In the genomic region with DNA sequence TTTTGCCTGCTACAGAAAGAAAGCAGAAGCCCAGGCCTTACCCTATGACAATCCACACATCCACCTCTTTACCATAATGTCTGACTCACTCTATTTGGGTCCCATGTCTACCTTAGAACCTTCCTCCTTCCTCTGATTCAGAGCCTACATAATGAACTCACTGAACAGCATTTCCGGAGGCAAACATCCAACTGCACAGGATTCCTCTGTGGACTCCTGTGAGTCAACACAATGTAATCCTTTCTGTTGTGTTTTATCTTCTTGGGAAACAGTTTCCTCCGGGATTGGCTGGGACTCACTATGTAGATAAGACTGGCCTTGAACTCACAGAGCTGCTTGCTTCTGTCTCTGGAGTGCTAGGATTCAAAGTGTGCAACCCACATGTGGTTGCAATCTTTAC, we compare ENCODE assay signal across 15 mouse cellular contexts. TPM values are rescaled to one million over a fixed set of nuclear protein-coding genes. Genes with fewer than 3 reads are reported as not detected.
A peak's percentile ranks its signal among the peaks of the same experiment; 100 is the strongest.
DNase-seq lines count a peak whose midpoint lies in the region; ATAC-seq and TF ChIP-seq lines count a peak whose summit lies in the region.
"Had no signal": no experiment of that assay in that cellular context is flagged by ENCODE, and none has a peak within 500 bp of the region (broad histone marks: within the 10 kb centered on the region; RNA-seq: fewer than 3 reads in every experiment).

No protein-coding gene starts in this region.

- H3K4me3 ChIP-seq in heart, embryonic 12.5 days, result no peak overlapping the region
- no peak overlapping the region for H3K4me3 ChIP-seq in testis, adult 2 months (ENCODE audit: control insufficient read depth, low read depth, low read length)
- H3K4me3 ChIP-seq: midbrain, embryonic 15.5 days had no signal

- no peak overlapping the region for H3K9ac ChIP-seq in heart, embryonic 12.5 days
- H3K9ac ChIP-seq: midbrain, embryonic 15.5 days had no signal

- no peaks in the 10 kb centered on the region for H3K9me3 ChIP-seq in heart, embryonic 12.5 days (replicated peaks)
- H3K9me3 ChIP-seq: midbrain, embryonic 15.5 days had no signal

- 32% methylated on average over 2 of the region's 2 CpGs for WGBS in heart, embryonic 12.5 days

- H3K27ac ChIP-seq in heart, embryonic 12.5 days (ENCODE audit: poor library complexity, severe bottlenecking), result no peak overlapping the region; the same call in 1 of the 2 replicates
- H3K27ac ChIP-seq in testis, adult 2 months (ENCODE audit: control insufficient read depth, insufficient read depth, low read depth, low read length), result peak overlapping the region; percentile 73; the same call in 1 of the 2 replicates
- H3K27ac ChIP-seq: midbrain, embryonic 15.5 days had no signal

- H3K36me3 ChIP-seq in heart, embryonic 12.5 days, result no peaks in the 10 kb centered on the region
- H3K36me3 ChIP-seq in testis, adult 2 months (ENCODE audit: control insufficient read depth, insufficient read depth, low read length), result no peaks in the 10 kb centered on the region
- H3K36me3 ChIP-seq: midbrain, embryonic 15.5 days had no signal

- peak; percentile 63 for ATAC-seq in heart, embryonic 12.5 days (ENCODE audit: insufficient number of reproducible peaks, low FRiP score)
- no peak for ATAC-seq in megakaryocyte, adult 5-6 weeks (ENCODE audit: poor library complexity, severe bottlenecking)
- ATAC-seq: inflammation-experienced regulatory T-cells, adult 6 months; midbrain, embryonic 15.5 days had no signal

- H3K4me2 ChIP-seq in heart, embryonic 12.5 days, result no peak overlapping the region
- H3K4me2 ChIP-seq: midbrain, embryonic 15.5 days had no signal

- DNase-seq in heart, postnatal 36 days, result no peak
- DNase-seq in testis, postnatal 10 days (ENCODE audit: low spot score), result no peak
- DNase-seq in brain, adult 2 months (ENCODE audit: low read depth, low spot score), result peak; percentile 55
- no peak for DNase-seq in kidney, adult 8-10 months
- DNase-seq: cerebellum, postnatal 25 days; gastrocnemius, postnatal 36 days; right cerebral cortex, postnatal 14 days; thymus, adult 2 months had no signal

- H3K27me3 ChIP-seq in heart, embryonic 12.5 days (replicated peaks), result no peaks in the 10 kb centered on the region
- H3K27me3 ChIP-seq in testis, adult 2 months (ENCODE audit: control insufficient read depth, insufficient read depth, low read length), result no peaks in the 10 kb centered on the region
- H3K27me3 ChIP-seq: midbrain, embryonic 15.5 days had no signal

- intact Hi-C loops in heart, postnatal 36 days (cut with DNase I), result no loop called here

- TF ChIP-seq POLR2A in testis, adult 2 months (IDR thresholded peaks at IDR 0.05; ENCODE audit: control insufficient read depth, low read depth, low read length), result no peak

- TF ChIP-seq CTCF in testis, adult 2 months (IDR thresholded peaks at IDR 0.05; ENCODE audit: control insufficient read depth, insufficient read depth, insufficient replicate concordance, low read depth, low read length), result no peak

- 0 out of 2 replicates have a peak, but pooled peaks cover 6% of the 10 kb centered on the region for H3K4me1 ChIP-seq in heart, embryonic 12.5 days (replicated peaks)
- no peaks in the 10 kb centered on the region for H3K4me1 ChIP-seq in testis, adult 2 months (ENCODE audit: control insufficient read depth, insufficient read depth, low read length)
- H3K4me1 ChIP-seq: midbrain, embryonic 15.5 days had no signal

RNA-seq across cellular contexts. Expression of gene Prokr2, which starts 44.9 kb away (rescaled TPM):
- 1.5 and 2.0 TPM in 2 replicates for polyA plus RNA-seq in heart, embryonic 12.5 days (2016; fragmentation: Nextera tagmentation; extraction: Ambion mirVana)
- under 1 TPM in 1 of 2 experiments, not detected in 1; 0.11 TPM for total RNA-seq in heart, postnatal 36 days (2021)
- polyA plus RNA-seq in testis, adult 2 months (2012; rRNA removed), result 0.02 and 0.04 TPM in 2 replicates
- not detected in 2 replicates for total RNA-seq in megakaryocyte, adult 5-6 weeks (2015)
- not detected in 2 replicates for total RNA-seq in megakaryocyte, adult 5-6 weeks (2017)
- total RNA-seq: megakaryocyte progenitor cell, adult 5-6 weeks had no signal
- polyA plus RNA-seq: large intestine, adult 2 months had no signal
